Mouse (Mus musculus) thymus, postnatal 36 days (tissue): Measurements from ENCODE around the gene Tle4.
"Not testable (repeated sequence)": the region's sequence is repeated elsewhere in the genome, so short reads cannot be mapped to it uniquely, and the experiment has no call there.

Experiments used
- DNase-seq, 2 experiments: peaks; one replicate each; pipeline ENCODE4 v3.0.0; 2022; ENCODE audit warnings: mixed read lengths in 2 of 2

Tle4 gene

GRCm38 (mm10) chr19:14597917-14598689 is at the start of gene Tle4:
Tle4 (minus strand) TSS chr19:14598051.
- peak; percentile 100 for DNase-seq

GRCm38 (mm10) chr19:14645666-14646065 is 47.8 kb upstream of the Tle4 start:
- no peak for DNase-seq

- no peak for DNase-seq
Observed at GRCm38 (mm10) chr19:14644756-14645155, 46.9 kb upstream of the Tle4 start.

GRCm38 (mm10) chr19:14643091-14643490 is 45.2 kb upstream of the Tle4 start:
- DNase-seq, result not testable (repeated sequence)

- DNase-seq, result no peak
Observed at GRCm38 (mm10) chr19:14642663-14643062, 44.8 kb upstream of the Tle4 start.

GRCm38 (mm10) chr19:14635213-14635928 is 37.5 kb upstream of the Tle4 start:
- no peak for DNase-seq

GRCm38 (mm10) chr19:14623355-14623754 is 25.5 kb upstream of the Tle4 start:
- no peak for DNase-seq

GRCm38 (mm10) chr19:14620534-14620933 is 22.7 kb upstream of the Tle4 start:
- no peak for DNase-seq

- DNase-seq, result no peak
Observed at GRCm38 (mm10) chr19:14619814-14620213, 22.0 kb upstream of the Tle4 start.

- no peak for DNase-seq
Observed at GRCm38 (mm10) chr19:14614816-14615215, 17.0 kb upstream of the Tle4 start.

- DNase-seq, result no peak
Observed at GRCm38 (mm10) chr19:14610542-14611317, 12.9 kb upstream of the Tle4 start.

- DNase-seq, result no peak
Observed at GRCm38 (mm10) chr19:14600841-14601240, 3.0 kb upstream of the Tle4 start.

- no peak for DNase-seq
Observed at GRCm38 (mm10) chr19:14600354-14600753, 2.5 kb upstream of the Tle4 start.

GRCm38 (mm10) chr19:14599851-14600251 is 2.0 kb upstream of the Tle4 start:
- DNase-seq, result no peak

- no peak for DNase-seq
Observed at GRCm38 (mm10) chr19:14598690-14599288, 938 bp upstream of the Tle4 start.

GRCm38 (mm10) chr19:14596941-14597916 is 622 bp downstream of the Tle4 start:
- peak; percentile 58 to 69 for DNase-seq

GRCm38 (mm10) chr19:14596358-14596940 is 1.4 kb downstream of the Tle4 start:
- DNase-seq, result no peak

- no peak for DNase-seq
Observed at GRCm38 (mm10) chr19:14595390-14595997, 2.4 kb downstream of the Tle4 start.

GRCm38 (mm10) chr19:14594537-14594936 is 3.3 kb downstream of the Tle4 start:
- DNase-seq, result no peak

- DNase-seq, result no peak
Observed at GRCm38 (mm10) chr19:14591809-14592535, 5.9 kb downstream of the Tle4 start.
